Mouse (Mus musculus): ENCODE data around the gene Shisa3.

- TF ChIP-seq POLR2A (IDR thresholded peaks at IDR 0.05; ENCODE audit: borderline replicate concordance, control insufficient read depth, low read depth, low read length) (no peak), CTCF (IDR thresholded peaks at IDR 0.05; ENCODE audit: control insufficient read depth, insufficient read depth, low read length) (no peak)
These were observed 522 bp upstream of the Shisa3 start for GRCm38 (mm10) chr5:67606916-67607803.

Data from bone marrow, adult 2 months (tissue).